Mouse (Mus musculus): ENCODE results near the gene Lypd9. TPM values are rescaled to one million over a fixed set of nuclear protein-coding genes. Genes with fewer than 3 reads are reported as not detected.

Lypd9 gene
- total and polyA plus RNA-seq, 3 experiments: not detected

GRCm38 (mm10) chr11:58462170-58462569 is 9.4 kb upstream of the Lypd9 start, which contains the start of gene Olfr30:
TSS of gene Olfr30 (minus strand) at chr11:58462270.
- Histone ChIP-seq H3K4me3 (ENCODE audit: control insufficient read depth in 1 of 2, insufficient read depth in 1 of 2, low read depth in 2 of 2, low read length in 2 of 2) (no peak within 1 kb of the TSS), H3K27ac (ENCODE audit: control insufficient read depth, low read depth, low read length) (no peak within 1 kb of the TSS), H3K9ac (ENCODE audit: control insufficient read depth, low read depth, low read length, poor library complexity, severe bottlenecking) (no peak within 1 kb of the TSS), H3K4me1 (ENCODE audit: control insufficient read depth in 1 of 2, insufficient read depth in 2 of 2, low read length in 2 of 2) (no peaks in the 10 kb centered on the region), H3K79me2 (ENCODE audit: control insufficient read depth, insufficient read depth, low read length, poor library complexity) (no peaks in the 10 kb centered on the region), H3K27me3 (ENCODE audit: control insufficient read depth in 1 of 2, insufficient read depth in 2 of 2, low read length in 2 of 2) (peaks cover 8 to 27% of the 10 kb centered on the region in 2 experiments), H3K36me3 (ENCODE audit: control insufficient read depth in 1 of 2, insufficient read depth in 2 of 2, low read length in 2 of 2) (no peaks in the 10 kb centered on the region), H3K9me3 (replicated peaks; ENCODE audit: insufficient read depth, low read length) (no peaks in the 10 kb centered on the region)
- TF ChIP-seq HCFC1 (IDR thresholded peaks at IDR 0.05; ENCODE audit: low read depth, low read length): no peak
- TF ChIP-seq UBTF (IDR thresholded peaks at IDR 0.05; ENCODE audit: borderline replicate concordance, insufficient read depth, low read depth, low read length): no peak
- DNase-seq (ENCODE audit: low read depth, low spot score): no peak

- DNase-seq (ENCODE audit: low read depth, low spot score): no peak
- Histone ChIP-seq H3K9me3 (replicated peaks; ENCODE audit: insufficient read depth, low read length) (no peaks in the 10 kb centered on the region), H3K79me2 (ENCODE audit: control insufficient read depth, insufficient read depth, low read length, poor library complexity) (no peaks in the 10 kb centered on the region), H3K36me3 (ENCODE audit: control insufficient read depth in 1 of 2, insufficient read depth in 2 of 2, low read length in 2 of 2) (no peaks in the 10 kb centered on the region), H3K27me3 (ENCODE audit: control insufficient read depth in 1 of 2, insufficient read depth in 2 of 2, low read length in 2 of 2) (peaks cover 4 to 8% of the 10 kb centered on the region in 2 experiments; a peak in 3 of 4 replicates), H3K4me1 (ENCODE audit: control insufficient read depth in 1 of 2, insufficient read depth in 2 of 2, low read length in 2 of 2) (no peaks in the 10 kb centered on the region), H3K4me3 (ENCODE audit: control insufficient read depth in 1 of 2, insufficient read depth in 1 of 2, low read depth in 2 of 2, low read length in 2 of 2) (no peak overlapping the region), H3K9ac (ENCODE audit: control insufficient read depth, low read depth, low read length, poor library complexity, severe bottlenecking) (no peak overlapping the region), H3K27ac (ENCODE audit: control insufficient read depth, low read depth, low read length) (no peak overlapping the region)
- TF ChIP-seq HCFC1 (IDR thresholded peaks at IDR 0.05; ENCODE audit: low read depth, low read length) (no peak), ETS1 (IDR thresholded peaks at IDR 0.05; ENCODE audit: low read depth, low read length) (no peak), RCOR1 (IDR thresholded peaks at IDR 0.05; ENCODE audit: low read depth, low read length) (no peak), NELFE (IDR thresholded peaks at IDR 0.05; ENCODE audit: low read depth, low read length) (no peak), MAZ (IDR thresholded peaks at IDR 0.05; ENCODE audit: low read depth, low read length) (no peak), EP300 (IDR thresholded peaks at IDR 0.05; ENCODE audit: low read depth in 1 of 2, low read length in 2 of 2) (no peak), SMC3 (IDR thresholded peaks at IDR 0.05; ENCODE audit: low read depth, low read length) (no peak), POLR2A (IDR thresholded peaks at IDR 0.05; ENCODE audit: control insufficient read depth in 1 of 2, insufficient read depth in 1 of 2, low read depth in 1 of 2, low read length in 2 of 2, poor library complexity in 1 of 2) (no peak), TCF12 (IDR thresholded peaks at IDR 0.05; ENCODE audit: low read depth, low read length) (no peak)
Measured at GRCm38 (mm10) chr11:58453592-58453991, 869 bp upstream of the Lypd9 start.

DNA sequence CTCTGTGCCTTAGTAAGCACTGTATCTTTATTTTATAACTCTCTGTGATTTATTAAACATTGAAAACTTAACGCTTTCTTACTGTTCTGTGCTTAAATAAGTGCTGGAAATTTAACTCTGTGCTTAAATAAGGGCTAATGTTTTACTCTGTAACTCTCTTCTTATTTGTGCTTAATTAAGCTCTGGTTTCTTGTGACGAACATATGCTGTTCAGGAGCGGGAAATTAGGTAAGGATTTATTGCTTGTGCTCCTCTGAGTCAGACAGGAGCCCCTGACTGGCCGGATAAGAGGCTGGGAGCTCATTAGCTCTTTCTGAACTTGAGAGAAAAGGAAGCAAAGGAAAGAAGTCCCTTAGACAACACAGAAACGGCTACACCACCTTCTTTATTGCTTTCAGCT is 14.9 kb downstream of the Lypd9 start:
- no peaks in the 10 kb centered on the region for H3K9me3 ChIP-seq (replicated peaks; ENCODE audit: insufficient read depth, low read length)
- no peak for TF ChIP-seq POLR2AphosphoS2 (IDR thresholded peaks at IDR 0.05; ENCODE audit: low read length)
- TF ChIP-seq NELFE (IDR thresholded peaks at IDR 0.05; ENCODE audit: low read depth, low read length): no peak
- H3K4me3 ChIP-seq (ENCODE audit: control insufficient read depth in 1 of 2, insufficient read depth in 1 of 2, low read depth in 2 of 2, low read length in 2 of 2): no peak overlapping the region
- H3K27ac ChIP-seq (ENCODE audit: control insufficient read depth, low read depth, low read length): no peak overlapping the region
- no peak for DNase-seq (ENCODE audit: low read depth, low spot score)
- H3K36me3 ChIP-seq (ENCODE audit: control insufficient read depth in 1 of 2, insufficient read depth in 2 of 2, low read length in 2 of 2): no peaks in the 10 kb centered on the region
- no peak overlapping the region for H3K9ac ChIP-seq (ENCODE audit: control insufficient read depth, low read depth, low read length, poor library complexity, severe bottlenecking)
- peaks cover 31 to 57% of the 10 kb centered on the region in 2 experiments for H3K27me3 ChIP-seq (ENCODE audit: control insufficient read depth in 1 of 2, insufficient read depth in 2 of 2, low read length in 2 of 2)
- no peaks in the 10 kb centered on the region for H3K79me2 ChIP-seq (ENCODE audit: control insufficient read depth, insufficient read depth, low read length, poor library complexity)
- no peaks in the 10 kb centered on the region for H3K4me1 ChIP-seq (ENCODE audit: control insufficient read depth in 1 of 2, insufficient read depth in 2 of 2, low read length in 2 of 2)

All from MEL (cell line).